Mouse (Mus musculus) thymus, adult 18-20 months (tissue): ENCODE measurements around the gene Itgb7.
A peak's percentile ranks its signal among the peaks of the same experiment; 100 is the strongest.
"Not testable (repeated sequence)": the region's sequence is repeated elsewhere in the genome, so short reads cannot be mapped to it uniquely, and the experiment has no call there.

Experiments used
- DNase-seq, 2 experiments: peaks; one replicate each; pipeline ENCODE4 v3.0.0; 2022; ENCODE audit warnings: mixed read lengths in 2 of 2

The Itgb7 gene

GRCm38 (mm10) chr15:102248131-102248811, 16.5 kb upstream of the Itgb7 start:
- DNase-seq, result no peak

- DNase-seq, result no peak
Observed at GRCm38 (mm10) chr15:102247252-102248130, 15.7 kb upstream of the Itgb7 start.

GRCm38 (mm10) chr15:102246866-102247251, 15.1 kb upstream of the Itgb7 start:
- DNase-seq, result peak; percentile 64 to 69

- DNase-seq, result peak in 1 of 2 experiments; percentile 65
Observed at GRCm38 (mm10) chr15:102245891-102246741, 14.4 kb upstream of the Itgb7 start.

- no peak for DNase-seq
Observed at GRCm38 (mm10) chr15:102245461-102245881, 13.7 kb upstream of the Itgb7 start.

- DNase-seq, result no peak
Observed at GRCm38 (mm10) chr15:102244306-102245191, 12.8 kb upstream of the Itgb7 start.

GRCm38 (mm10) chr15:102243229-102244190, 11.8 kb upstream of the Itgb7 start:
- DNase-seq, result no peak

- no peak for DNase-seq
Observed at GRCm38 (mm10) chr15:102242404-102243228, 10.9 kb upstream of the Itgb7 start.

- DNase-seq, result no peak
Observed at GRCm38 (mm10) chr15:102240607-102241006, 8.9 kb upstream of the Itgb7 start.

GRCm38 (mm10) chr15:102239851-102240250, 8.1 kb upstream of the Itgb7 start:
- no peak for DNase-seq

- peak in 1 of 2 experiments; percentile 49 for DNase-seq
Observed at GRCm38 (mm10) chr15:102239260-102239590, 7.5 kb upstream of the Itgb7 start.

- DNase-seq, result no peak
Observed at GRCm38 (mm10) chr15:102238543-102239259, 7.0 kb upstream of the Itgb7 start.

- no peak for DNase-seq
Observed at GRCm38 (mm10) chr15:102235371-102236027, 3.8 kb upstream of the Itgb7 start.

GRCm38 (mm10) chr15:102233896-102234295, 2.2 kb upstream of the Itgb7 start:
- peak in 1 of 2 experiments; percentile 47 for DNase-seq

GRCm38 (mm10) chr15:102232764-102233163, 1.0 kb upstream of the Itgb7 start:
- no peak for DNase-seq

GRCm38 (mm10) chr15:102230408-102231321, 1.1 kb downstream of the Itgb7 start:
- DNase-seq, result no peak

- not testable (repeated sequence) for DNase-seq
Observed at GRCm38 (mm10) chr15:102225619-102226018, 6.1 kb downstream of the Itgb7 start.
